Mouse (Mus musculus): ENCODE results near the gene Hipk2. TPM values are rescaled to one million over a fixed set of nuclear protein-coding genes. Genes with fewer than 3 reads are reported as not detected.

Gene Hipk2
- polyA plus RNA-seq, 1 experiment from 2014 or later = 21.5 TPM

- Histone ChIP-seq H3K27me3 (ENCODE audit: control insufficient read depth, insufficient read depth, low read length) (no peaks in the 10 kb centered on the region), H3K4me3 (replicated peaks; ENCODE audit: low read length) (no peak overlapping the region), H3K27ac (ENCODE audit: low read length) (no peak overlapping the region), H3K4me1 (ENCODE audit: control insufficient read depth, insufficient read depth, low read length) (no peaks in the 10 kb centered on the region), H3K4me2 (ENCODE audit: low read depth, low read length) (no peak overlapping the region), H3K9me3 (replicated peaks; ENCODE audit: control insufficient read depth, low read length) (no peaks in the 10 kb centered on the region), H3K9ac (ENCODE audit: low read length) (no peak overlapping the region), H3K36me3 (ENCODE audit: control insufficient read depth, insufficient read depth, low read length) (no peaks in the 10 kb centered on the region; the same call in 1 of the 2 replicates)
- ATAC-seq (ENCODE audit: insufficient read depth, low FRiP score) = no peak
- WGBS = 70% methylated on average over 4 of the region's 4 CpGs
Observed at GRCm38 (mm10) chr6:38806963-38807445, 69.0 kb downstream of the Hipk2 start.

GRCm38 (mm10) chr6:38805612-38806011 lies 70.4 kb downstream of the Hipk2 start:
- no peak overlapping the region for H3K4me2 ChIP-seq (ENCODE audit: low read depth, low read length)
- H3K27me3 ChIP-seq (ENCODE audit: control insufficient read depth, insufficient read depth, low read length) = no peaks in the 10 kb centered on the region
- no peaks in the 10 kb centered on the region; the same call in 1 of the 2 replicates for H3K36me3 ChIP-seq (ENCODE audit: control insufficient read depth, insufficient read depth, low read length)
- H3K27ac ChIP-seq (ENCODE audit: low read length) = no peak overlapping the region
- no peak overlapping the region for H3K4me3 ChIP-seq (replicated peaks; ENCODE audit: low read length)
- no peaks in the 10 kb centered on the region for H3K9me3 ChIP-seq (replicated peaks; ENCODE audit: control insufficient read depth, low read length)
- no peak for ATAC-seq (ENCODE audit: insufficient read depth, low FRiP score)
- no peaks in the 10 kb centered on the region for H3K4me1 ChIP-seq (ENCODE audit: control insufficient read depth, insufficient read depth, low read length)
- 79% methylated on average over 2 of the region's 2 CpGs for WGBS
- H3K9ac ChIP-seq (ENCODE audit: low read length) = no peak overlapping the region

GRCm38 (mm10) chr6:38801252-38801651 lies 74.7 kb downstream of the Hipk2 start:
- H3K36me3 ChIP-seq (ENCODE audit: control insufficient read depth, insufficient read depth, low read length) = no peaks in the 10 kb centered on the region; the same call in 1 of the 2 replicates
- ATAC-seq (ENCODE audit: insufficient read depth, low FRiP score) = no peak
- H3K4me3 ChIP-seq (replicated peaks; ENCODE audit: low read length) = no peak overlapping the region
- peaks cover 3% of the 10 kb centered on the region; the same call in 1 of the 2 replicates for H3K4me1 ChIP-seq (ENCODE audit: control insufficient read depth, insufficient read depth, low read length)
- no peaks in the 10 kb centered on the region for H3K27me3 ChIP-seq (ENCODE audit: control insufficient read depth, insufficient read depth, low read length)
- H3K9me3 ChIP-seq (replicated peaks; ENCODE audit: control insufficient read depth, low read length) = no peaks in the 10 kb centered on the region
- WGBS = 11% methylated on average over 1 of the region's 1 CpGs
- H3K27ac ChIP-seq (ENCODE audit: low read length) = no peak overlapping the region
- H3K4me2 ChIP-seq (ENCODE audit: low read depth, low read length) = no peak overlapping the region
- H3K9ac ChIP-seq (ENCODE audit: low read length) = no peak overlapping the region

GRCm38 (mm10) chr6:38797548-38797947 lies 78.4 kb downstream of the Hipk2 start:
- no peak for ATAC-seq (ENCODE audit: insufficient read depth, low FRiP score)
- Histone ChIP-seq H3K27me3 (ENCODE audit: control insufficient read depth, insufficient read depth, low read length) (no peaks in the 10 kb centered on the region), H3K9ac (ENCODE audit: low read length) (no peak overlapping the region), H3K27ac (ENCODE audit: low read length) (no peak overlapping the region), H3K4me2 (ENCODE audit: low read depth, low read length) (no peak overlapping the region), H3K36me3 (ENCODE audit: control insufficient read depth, insufficient read depth, low read length) (no peaks in the 10 kb centered on the region), H3K4me3 (replicated peaks; ENCODE audit: low read length) (no peak overlapping the region), H3K9me3 (replicated peaks; ENCODE audit: control insufficient read depth, low read length) (no peaks in the 10 kb centered on the region), H3K4me1 (ENCODE audit: control insufficient read depth, insufficient read depth, low read length) (peaks cover 7% of the 10 kb centered on the region; the same call in 1 of the 2 replicates)
- 75% methylated on average over 3 of the region's 3 CpGs for WGBS

GRCm38 (mm10) chr6:38796993-38797392 lies 79.0 kb downstream of the Hipk2 start:
- no peak for ATAC-seq (ENCODE audit: insufficient read depth, low FRiP score)

GRCm38 (mm10) chr6:38796388-38796787 lies 79.6 kb downstream of the Hipk2 start:
- H3K27ac ChIP-seq (ENCODE audit: low read length) = no peak overlapping the region
- H3K27me3 ChIP-seq (ENCODE audit: control insufficient read depth, insufficient read depth, low read length) = no peaks in the 10 kb centered on the region
- H3K4me3 ChIP-seq (replicated peaks; ENCODE audit: low read length) = no peak overlapping the region
- no peaks in the 10 kb centered on the region for H3K36me3 ChIP-seq (ENCODE audit: control insufficient read depth, insufficient read depth, low read length)
- no peak for ATAC-seq (ENCODE audit: insufficient read depth, low FRiP score)
- no peaks in the 10 kb centered on the region for H3K9me3 ChIP-seq (replicated peaks; ENCODE audit: control insufficient read depth, low read length)
- no peak overlapping the region for H3K4me2 ChIP-seq (ENCODE audit: low read depth, low read length)
- H3K9ac ChIP-seq (ENCODE audit: low read length) = no peak overlapping the region
- WGBS = 87% methylated on average over 1 of the region's 1 CpGs
- H3K4me1 ChIP-seq (ENCODE audit: control insufficient read depth, insufficient read depth, low read length) = peaks cover 7% of the 10 kb centered on the region; the same call in 1 of the 2 replicates

More at GRCm38 (mm10) chr6:38796993-38797392, 79.0 kb downstream of the Hipk2 start:
- peaks cover 7% of the 10 kb centered on the region; the same call in 1 of the 2 replicates for H3K4me1 ChIP-seq (ENCODE audit: control insufficient read depth, insufficient read depth, low read length)
- H3K9ac ChIP-seq (ENCODE audit: low read length) = no peak overlapping the region
- H3K4me3 ChIP-seq (replicated peaks; ENCODE audit: low read length) = no peak overlapping the region
- no peak overlapping the region for H3K27ac ChIP-seq (ENCODE audit: low read length)
- H3K9me3 ChIP-seq (replicated peaks; ENCODE audit: control insufficient read depth, low read length) = no peaks in the 10 kb centered on the region
- H3K36me3 ChIP-seq (ENCODE audit: control insufficient read depth, insufficient read depth, low read length) = no peaks in the 10 kb centered on the region
- no peak overlapping the region for H3K4me2 ChIP-seq (ENCODE audit: low read depth, low read length)
- no peaks in the 10 kb centered on the region for H3K27me3 ChIP-seq (ENCODE audit: control insufficient read depth, insufficient read depth, low read length)

- Histone ChIP-seq H3K4me3 (replicated peaks; ENCODE audit: low read length) (no peak overlapping the region), H3K4me2 (ENCODE audit: low read depth, low read length) (no peak overlapping the region), H3K27me3 (ENCODE audit: control insufficient read depth, insufficient read depth, low read length) (no peaks in the 10 kb centered on the region), H3K9ac (ENCODE audit: low read length) (no peak overlapping the region), H3K4me1 (ENCODE audit: control insufficient read depth, insufficient read depth, low read length) (peaks cover 7% of the 10 kb centered on the region; the same call in 1 of the 2 replicates), H3K9me3 (replicated peaks; ENCODE audit: control insufficient read depth, low read length) (no peaks in the 10 kb centered on the region), H3K27ac (ENCODE audit: low read length) (no peak overlapping the region), H3K36me3 (ENCODE audit: control insufficient read depth, insufficient read depth, low read length) (no peaks in the 10 kb centered on the region)
- 75% methylated on average over 3 of the region's 3 CpGs for WGBS
- ATAC-seq (ENCODE audit: insufficient read depth, low FRiP score) = no peak
Observed at GRCm38 (mm10) chr6:38795096-38795816, 80.7 kb downstream of the Hipk2 start.

- Histone ChIP-seq H3K4me1 (ENCODE audit: control insufficient read depth, insufficient read depth, low read length) (peaks cover 14% of the 10 kb centered on the region; the same call in 1 of the 2 replicates), H3K9me3 (replicated peaks; ENCODE audit: control insufficient read depth, low read length) (no peaks in the 10 kb centered on the region), H3K9ac (ENCODE audit: low read length) (no peak overlapping the region), H3K4me2 (ENCODE audit: low read depth, low read length) (no peak overlapping the region), H3K27me3 (ENCODE audit: control insufficient read depth, insufficient read depth, low read length) (no peaks in the 10 kb centered on the region), H3K27ac (ENCODE audit: low read length) (no peak overlapping the region), H3K36me3 (ENCODE audit: control insufficient read depth, insufficient read depth, low read length) (no peaks in the 10 kb centered on the region), H3K4me3 (replicated peaks; ENCODE audit: low read length) (no peak overlapping the region)
- WGBS = 90% methylated on average over 3 of the region's 3 CpGs
- no peak for ATAC-seq (ENCODE audit: insufficient read depth, low FRiP score)
Observed at GRCm38 (mm10) chr6:38792966-38793365, 83.0 kb downstream of the Hipk2 start.

GRCm38 (mm10) chr6:38789221-38789810 lies 86.6 kb downstream of the Hipk2 start:
- H3K27ac ChIP-seq (ENCODE audit: low read length) = no peak overlapping the region
- no peaks in the 10 kb centered on the region for H3K27me3 ChIP-seq (ENCODE audit: control insufficient read depth, insufficient read depth, low read length)
- ATAC-seq (ENCODE audit: insufficient read depth, low FRiP score) = no peak
- no peak overlapping the region for H3K4me3 ChIP-seq (replicated peaks; ENCODE audit: low read length)
- H3K36me3 ChIP-seq (ENCODE audit: control insufficient read depth, insufficient read depth, low read length) = no peaks in the 10 kb centered on the region
- H3K4me2 ChIP-seq (ENCODE audit: low read depth, low read length) = no peak overlapping the region
- H3K9ac ChIP-seq (ENCODE audit: low read length) = no peak overlapping the region
- peaks cover 19% of the 10 kb centered on the region for H3K4me1 ChIP-seq (ENCODE audit: control insufficient read depth, insufficient read depth, low read length)
- H3K9me3 ChIP-seq (replicated peaks; ENCODE audit: control insufficient read depth, low read length) = no peaks in the 10 kb centered on the region
- WGBS = 71% methylated on average over 5 of the region's 5 CpGs
